Mouse (Mus musculus): Measurements from ENCODE around the gene Smap2. TPM values are rescaled to one million over a fixed set of nuclear protein-coding genes. Genes with fewer than 3 reads are reported as not detected.

The Smap2 gene
- polyA plus RNA-seq, 1 experiment = 59.8 TPM

DNA sequence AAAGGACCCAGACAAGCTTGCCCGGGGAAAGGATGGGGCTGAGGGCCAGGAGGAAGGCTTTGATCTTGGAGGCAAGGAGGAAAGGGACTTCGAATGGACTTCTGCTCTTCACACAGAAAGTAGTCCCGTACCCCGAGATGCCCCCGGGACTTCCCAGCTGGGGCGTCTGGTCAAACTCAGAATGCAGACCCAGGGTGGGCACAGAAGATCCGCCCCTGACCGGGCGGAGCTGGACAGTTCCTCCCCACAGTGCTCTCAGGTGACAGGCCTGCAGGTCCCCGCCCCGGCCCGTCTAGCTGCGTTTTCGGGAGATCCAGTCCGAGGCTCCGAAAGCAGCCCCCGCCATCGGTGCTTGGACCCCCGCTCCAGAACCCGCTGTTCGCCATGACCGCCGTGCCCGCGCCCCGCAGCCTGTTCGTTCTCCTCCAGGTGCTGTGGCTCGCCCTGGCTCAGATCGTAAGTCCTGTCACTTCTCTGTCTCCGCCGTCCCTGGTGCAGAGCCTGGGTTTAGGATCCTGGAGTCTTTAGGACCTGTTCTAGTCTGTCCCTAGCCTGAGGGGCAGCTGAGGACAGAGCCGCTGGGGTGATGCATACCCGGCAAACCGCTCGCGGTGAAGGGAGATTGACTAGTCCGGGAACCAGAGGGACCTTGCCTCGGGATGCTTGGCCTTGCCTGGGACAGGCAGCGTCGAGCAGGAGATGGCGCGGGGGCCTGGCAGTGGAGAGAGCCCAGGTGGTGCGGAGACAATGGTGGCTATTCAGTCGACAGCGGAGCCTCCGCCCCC lies 22.5 kb upstream of the Smap2 start, which contains the start of gene Col9a2:
Col9a2 (plus strand) TSS at position 55 of the 785 bp plus-strand sequence.
- TF ChIP-seq POLR2A (IDR thresholded peaks at IDR 0.05; ENCODE audit: borderline replicate concordance, extremely low read depth, insufficient read depth, insufficient read length, poor library complexity, severe bottlenecking) = no peak
- no peak for TF ChIP-seq CTCF (IDR thresholded peaks at IDR 0.05; ENCODE audit: borderline replicate concordance, extremely low read depth, insufficient read depth, insufficient read length)

DNA sequence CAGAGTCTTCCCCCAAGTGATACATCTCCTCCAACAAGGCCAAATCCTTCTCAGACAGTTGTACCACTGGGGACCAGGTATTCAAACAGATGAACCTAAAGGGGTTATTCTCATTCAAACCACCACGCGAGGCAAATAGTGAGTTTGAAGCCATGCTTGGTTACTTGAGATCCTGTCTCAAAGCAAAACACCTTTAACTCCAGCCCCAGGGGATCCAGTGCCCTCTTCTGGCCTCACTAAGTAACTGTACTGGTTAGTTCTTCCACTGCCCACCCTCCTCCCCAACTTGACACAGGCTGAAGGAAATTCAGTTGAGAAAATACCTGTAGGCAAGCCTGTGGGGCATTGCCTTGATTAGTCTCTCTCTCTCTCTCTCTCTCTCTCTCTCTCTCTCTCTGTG lies 16.0 kb upstream of the Smap2 start:
- DNase-seq (ENCODE audit: low read depth) = no peak
- no peak for TF ChIP-seq CTCF (IDR thresholded peaks at IDR 0.05; ENCODE audit: borderline replicate concordance, extremely low read depth, insufficient read depth, insufficient read length)
- no peak for TF ChIP-seq POLR2A (IDR thresholded peaks at IDR 0.05; ENCODE audit: borderline replicate concordance, extremely low read depth, insufficient read depth, insufficient read length, poor library complexity, severe bottlenecking)

More for the DNA sequence above, 22.5 kb upstream of the Smap2 start, which contains the start of gene Col9a2:
- DNase-seq (ENCODE audit: low read depth) = peak; percentile 52

DNA sequence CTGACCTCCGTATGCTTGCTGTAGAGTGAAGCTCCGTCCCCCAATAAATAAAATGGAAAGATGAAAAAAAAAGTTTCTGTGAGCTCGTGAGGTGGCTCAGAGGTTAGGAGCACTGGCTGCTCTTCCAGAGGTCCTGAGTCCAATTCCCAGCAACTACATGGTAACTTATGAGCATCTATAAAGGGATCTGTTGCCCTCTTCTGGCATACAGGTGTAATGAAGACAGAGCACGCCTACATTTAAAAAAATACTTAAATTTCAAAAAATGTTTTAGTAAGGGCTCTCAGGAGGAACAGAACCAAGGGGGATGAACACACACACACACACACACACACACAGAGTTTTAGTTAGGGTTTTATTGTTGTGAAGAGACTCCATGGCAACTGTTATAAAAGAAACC lies 14.4 kb upstream of the Smap2 start:
- no peak for DNase-seq (ENCODE audit: low read depth)
- TF ChIP-seq POLR2A (IDR thresholded peaks at IDR 0.05; ENCODE audit: borderline replicate concordance, extremely low read depth, insufficient read depth, insufficient read length, poor library complexity, severe bottlenecking) (no peak), CTCF (IDR thresholded peaks at IDR 0.05; ENCODE audit: borderline replicate concordance, extremely low read depth, insufficient read depth, insufficient read length) (no peak)

DNA sequence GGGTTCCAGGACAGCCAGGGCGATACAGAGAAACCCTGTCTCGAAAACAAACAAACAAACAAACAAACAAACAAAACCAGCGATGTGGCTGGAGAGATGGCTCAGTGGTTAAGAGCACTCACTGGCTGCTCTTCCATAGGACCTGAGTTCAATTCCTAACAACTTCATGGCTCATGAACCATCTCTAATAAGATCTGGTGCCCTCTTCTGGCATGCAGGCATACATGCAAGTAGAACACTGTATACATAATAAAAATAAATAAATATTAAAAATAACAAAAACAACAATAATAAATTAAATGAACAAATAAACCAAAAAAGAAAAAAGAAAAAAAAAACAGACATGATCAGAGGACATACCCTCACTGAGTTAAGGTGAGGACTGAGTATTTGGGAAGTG lies 12.6 kb upstream of the Smap2 start:
- TF ChIP-seq CTCF (IDR thresholded peaks at IDR 0.05; ENCODE audit: borderline replicate concordance, extremely low read depth, insufficient read depth, insufficient read length) (no peak), POLR2A (IDR thresholded peaks at IDR 0.05; ENCODE audit: borderline replicate concordance, extremely low read depth, insufficient read depth, insufficient read length, poor library complexity, severe bottlenecking) (no peak)
- DNase-seq (ENCODE audit: low read depth) = no peak

DNA sequence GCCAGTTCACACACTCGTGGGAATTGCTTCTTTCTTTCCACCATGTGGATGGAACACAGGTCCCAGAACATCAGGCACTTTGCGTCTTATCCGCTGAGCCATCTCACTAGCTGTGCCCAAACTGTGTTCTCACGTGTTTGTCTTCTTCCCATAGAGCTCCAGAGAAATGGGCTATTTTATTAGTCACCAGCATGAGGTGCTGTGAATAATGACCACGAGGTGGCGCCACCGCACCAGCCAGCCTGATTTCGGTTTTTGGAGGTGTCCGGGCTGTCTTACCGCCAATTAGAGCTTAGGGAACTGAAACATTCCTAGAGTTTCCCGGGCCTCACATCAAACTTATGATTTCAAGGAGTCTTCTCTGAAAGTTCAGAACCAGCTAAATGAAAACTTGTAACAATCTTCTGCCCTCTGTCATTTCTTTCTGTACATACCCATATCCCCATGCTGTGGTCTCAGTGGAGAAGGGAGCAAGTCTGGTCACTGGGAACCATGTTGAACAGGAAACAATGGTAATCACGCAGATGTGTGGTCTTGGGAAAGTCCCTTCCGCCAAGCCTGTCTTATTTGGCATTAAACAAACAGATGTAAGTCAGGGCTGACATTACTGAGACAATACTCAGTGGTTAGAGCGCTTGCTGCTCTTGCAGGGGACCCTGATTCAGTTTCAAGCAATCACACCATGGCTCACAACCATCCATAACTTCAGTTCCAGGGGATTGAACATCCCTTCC lies 11.8 kb upstream of the Smap2 start:
- peak; percentile 79 for TF ChIP-seq CTCF (IDR thresholded peaks at IDR 0.05; ENCODE audit: borderline replicate concordance, extremely low read depth, insufficient read depth, insufficient read length)
- TF ChIP-seq POLR2A (IDR thresholded peaks at IDR 0.05; ENCODE audit: borderline replicate concordance, extremely low read depth, insufficient read depth, insufficient read length, poor library complexity, severe bottlenecking) = no peak
- peak; percentile 68 for DNase-seq (ENCODE audit: low read depth)

DNA sequence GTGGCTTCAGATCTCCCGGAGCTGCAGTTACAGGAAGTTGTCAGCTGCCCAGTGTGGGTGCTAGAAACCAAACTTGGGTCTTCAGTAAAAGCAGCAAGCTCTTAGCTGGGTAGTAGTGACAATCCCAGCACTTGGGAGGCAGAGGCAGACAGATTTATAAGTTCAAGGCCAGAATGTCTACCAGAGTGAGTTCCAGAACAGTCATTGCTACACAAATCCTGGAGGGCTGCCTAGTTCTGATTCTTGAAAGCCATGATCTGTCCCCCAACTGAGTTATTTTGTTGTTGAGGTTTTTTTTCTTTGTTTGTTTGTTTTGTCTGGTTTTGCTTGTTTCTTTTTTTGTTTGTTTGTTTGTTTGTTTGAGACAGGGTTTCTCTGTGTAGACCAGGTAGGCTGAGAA lies 11.1 kb upstream of the Smap2 start:
- no peak for DNase-seq (ENCODE audit: low read depth)
- no peak for TF ChIP-seq POLR2A (IDR thresholded peaks at IDR 0.05; ENCODE audit: borderline replicate concordance, extremely low read depth, insufficient read depth, insufficient read length, poor library complexity, severe bottlenecking)
- no peak for TF ChIP-seq CTCF (IDR thresholded peaks at IDR 0.05; ENCODE audit: borderline replicate concordance, extremely low read depth, insufficient read depth, insufficient read length)

DNA sequence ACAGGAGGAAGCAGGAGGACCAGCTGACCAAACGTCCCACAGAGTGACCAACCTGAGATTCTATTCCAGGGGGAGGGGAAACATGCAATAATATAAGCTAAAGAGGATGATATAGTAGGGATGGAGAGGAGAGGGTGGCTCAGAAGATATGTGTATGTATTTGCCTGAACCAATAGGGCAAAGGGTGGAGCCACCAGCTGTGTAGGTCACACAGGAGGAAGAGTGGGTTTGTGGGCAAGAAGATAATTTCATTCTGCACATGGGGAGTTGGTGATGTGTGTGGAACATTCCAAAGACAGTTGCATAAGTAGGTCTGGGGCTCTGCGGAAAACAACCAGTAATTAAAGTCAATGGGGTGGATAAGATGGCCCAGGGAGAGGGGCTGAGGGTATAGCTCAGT lies 8.6 kb upstream of the Smap2 start:
- DNase-seq (ENCODE audit: low read depth) = no peak
- TF ChIP-seq CTCF (IDR thresholded peaks at IDR 0.05; ENCODE audit: borderline replicate concordance, extremely low read depth, insufficient read depth, insufficient read length) (no peak), POLR2A (IDR thresholded peaks at IDR 0.05; ENCODE audit: borderline replicate concordance, extremely low read depth, insufficient read depth, insufficient read length, poor library complexity, severe bottlenecking) (no peak)

DNA sequence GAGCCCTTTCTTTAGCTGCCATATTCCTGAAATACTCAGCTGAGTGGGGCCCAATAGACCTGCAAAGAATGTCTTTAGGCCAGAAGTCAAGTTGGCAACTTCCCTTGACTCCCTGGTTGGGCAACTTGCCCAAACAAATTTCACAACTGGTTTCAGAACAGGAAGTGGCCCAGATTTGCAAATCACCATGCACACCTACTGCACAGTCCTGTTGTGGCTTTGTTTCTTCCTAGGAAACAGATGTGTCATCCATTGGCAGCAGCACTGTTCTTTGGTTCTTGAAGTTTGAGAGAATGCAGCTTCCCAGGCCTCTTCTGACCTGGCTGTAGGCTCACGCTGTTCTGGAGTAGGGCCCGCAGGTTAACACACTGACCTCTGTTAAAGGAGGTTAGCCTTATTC lies 6.9 kb upstream of the Smap2 start:
- no peak for DNase-seq (ENCODE audit: low read depth)

DNA sequence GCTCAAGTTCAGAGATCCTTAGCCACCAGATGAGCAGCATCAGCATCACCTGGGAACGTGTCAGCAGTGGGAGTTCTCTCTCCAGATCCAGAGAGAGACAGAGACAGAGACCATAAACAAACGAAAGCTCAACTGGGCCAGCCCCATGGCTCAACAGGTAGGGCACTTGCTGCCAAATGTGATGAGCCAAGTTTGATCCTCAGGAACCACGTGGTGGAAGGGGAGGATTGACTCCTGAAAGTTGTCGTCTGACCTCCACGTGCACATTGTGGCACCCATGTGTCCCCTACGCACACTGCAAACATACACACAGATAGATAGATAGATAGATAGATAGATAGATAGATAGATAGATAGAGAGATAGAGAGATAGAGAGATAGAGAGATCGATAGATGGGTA lies 6.4 kb upstream of the Smap2 start:
- DNase-seq (ENCODE audit: low read depth) = no peak
- TF ChIP-seq POLR2A (IDR thresholded peaks at IDR 0.05; ENCODE audit: borderline replicate concordance, extremely low read depth, insufficient read depth, insufficient read length, poor library complexity, severe bottlenecking) (no peak), CTCF (IDR thresholded peaks at IDR 0.05; ENCODE audit: borderline replicate concordance, extremely low read depth, insufficient read depth, insufficient read length) (no peak)

More for the DNA sequence above, 6.9 kb upstream of the Smap2 start:
- no peak for TF ChIP-seq CTCF (IDR thresholded peaks at IDR 0.05; ENCODE audit: borderline replicate concordance, extremely low read depth, insufficient read depth, insufficient read length)
- no peak for TF ChIP-seq POLR2A (IDR thresholded peaks at IDR 0.05; ENCODE audit: borderline replicate concordance, extremely low read depth, insufficient read depth, insufficient read length, poor library complexity, severe bottlenecking)

DNA sequence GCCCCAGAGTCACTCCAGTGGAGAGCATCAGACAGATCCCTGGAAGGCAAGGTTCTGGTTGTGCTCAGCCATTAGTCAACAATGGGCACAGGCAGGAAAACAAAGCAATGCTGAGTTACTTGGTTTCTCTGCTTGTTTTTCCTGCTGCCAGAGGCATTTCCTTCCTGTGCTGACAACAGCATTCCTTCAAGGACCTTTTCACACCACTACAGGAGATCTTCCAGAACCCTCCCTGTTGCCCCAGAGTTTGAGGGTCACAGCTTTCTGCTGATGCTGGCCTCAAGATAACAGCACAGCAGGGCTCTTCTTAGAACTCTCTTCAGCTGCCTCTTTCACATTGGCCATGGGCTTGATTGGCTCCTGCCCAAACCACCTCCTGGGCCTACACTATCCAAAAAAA lies 4.9 kb upstream of the Smap2 start:
- no peak for DNase-seq (ENCODE audit: low read depth)
- TF ChIP-seq CTCF (IDR thresholded peaks at IDR 0.05; ENCODE audit: borderline replicate concordance, extremely low read depth, insufficient read depth, insufficient read length) = no peak
- TF ChIP-seq POLR2A (IDR thresholded peaks at IDR 0.05; ENCODE audit: borderline replicate concordance, extremely low read depth, insufficient read depth, insufficient read length, poor library complexity, severe bottlenecking) = no peak

DNA sequence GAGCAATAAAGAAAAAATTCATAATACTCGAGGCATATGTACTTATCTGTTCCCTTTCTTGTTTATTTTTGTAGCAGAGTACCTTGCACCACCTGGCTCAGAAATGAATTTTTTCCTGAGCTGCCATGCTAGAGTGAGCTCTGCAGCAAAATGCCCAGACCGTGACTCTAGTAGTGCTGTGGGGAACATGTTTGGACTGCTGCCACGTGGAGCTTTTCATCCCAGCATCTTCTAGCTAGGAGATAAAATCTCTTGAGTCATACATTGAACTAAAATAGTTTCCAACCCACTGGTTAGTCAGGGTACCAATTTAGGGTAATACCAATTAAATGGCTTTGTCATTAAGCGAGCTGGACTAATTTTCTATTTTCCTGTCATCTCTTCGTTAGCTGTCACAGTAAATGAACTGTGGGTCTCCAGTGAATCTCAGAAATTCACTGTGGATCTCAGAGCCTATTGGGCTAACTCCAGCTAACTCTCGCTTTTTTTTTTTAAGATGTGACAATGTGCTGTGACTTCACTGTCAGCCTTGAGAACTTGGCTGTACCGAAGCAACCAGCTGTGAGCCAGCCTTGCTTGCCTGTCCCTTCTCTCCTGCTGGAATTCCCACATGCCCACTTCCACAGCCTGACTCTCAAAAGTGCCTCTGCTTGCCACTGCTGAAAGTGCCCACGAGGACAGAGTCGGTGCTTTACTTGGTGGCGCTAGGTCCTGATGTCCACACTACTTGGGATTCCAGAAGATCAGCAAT lies 3.2 kb upstream of the Smap2 start:
- DNase-seq (ENCODE audit: low read depth) = no peak
- TF ChIP-seq CTCF (IDR thresholded peaks at IDR 0.05; ENCODE audit: borderline replicate concordance, extremely low read depth, insufficient read depth, insufficient read length) (no peak), POLR2A (IDR thresholded peaks at IDR 0.05; ENCODE audit: borderline replicate concordance, extremely low read depth, insufficient read depth, insufficient read length, poor library complexity, severe bottlenecking) (no peak)

Measured in brain, embryonic 14.5 days (tissue).